Mouse (Mus musculus): ENCODE measurements around the gene Dapk3. TPM values are rescaled to one million over a fixed set of nuclear protein-coding genes. Genes with fewer than 3 reads are reported as not detected.
A peak's percentile ranks its signal among the peaks of the same experiment; 100 is the strongest.

The Dapk3 gene
- polyA plus RNA-seq, 1 experiment from 2014 or later, result 32.4 TPM

- peak overlapping the region; percentile 80 for H3K9ac ChIP-seq (ENCODE audit: low read length)
- H3K4me2 ChIP-seq (ENCODE audit: low read depth, low read length), result peak overlapping the region; percentile 60
- peak overlapping the region; percentile 39; the same call in 1 of the 2 replicates for H3K27ac ChIP-seq (ENCODE audit: low read length)
- ATAC-seq (ENCODE audit: insufficient read depth, low FRiP score), result peak; percentile 73
- WGBS, result under 1% methylated on average over 28 of the region's 28 CpGs
- no peaks in the 10 kb centered on the region for H3K9me3 ChIP-seq (replicated peaks; ENCODE audit: control insufficient read depth, low read length)
- H3K4me1 ChIP-seq (ENCODE audit: control insufficient read depth, insufficient read depth, low read length), result 0 out of 2 replicates have a peak, but pooled peaks cover 7% of the 10 kb centered on the region
- no peaks in the 10 kb centered on the region for H3K36me3 ChIP-seq (ENCODE audit: control insufficient read depth, insufficient read depth, low read length)
- peaks cover 22% of the 10 kb centered on the region for H3K27me3 ChIP-seq (ENCODE audit: control insufficient read depth, insufficient read depth, low read length)
- peak overlapping the region; percentile 68 for H3K4me3 ChIP-seq (replicated peaks; ENCODE audit: low read length)
Measured at GRCm38 (mm10) chr10:81233226-81233585, 50.4 kb downstream of the Dapk3 start.

DNA sequence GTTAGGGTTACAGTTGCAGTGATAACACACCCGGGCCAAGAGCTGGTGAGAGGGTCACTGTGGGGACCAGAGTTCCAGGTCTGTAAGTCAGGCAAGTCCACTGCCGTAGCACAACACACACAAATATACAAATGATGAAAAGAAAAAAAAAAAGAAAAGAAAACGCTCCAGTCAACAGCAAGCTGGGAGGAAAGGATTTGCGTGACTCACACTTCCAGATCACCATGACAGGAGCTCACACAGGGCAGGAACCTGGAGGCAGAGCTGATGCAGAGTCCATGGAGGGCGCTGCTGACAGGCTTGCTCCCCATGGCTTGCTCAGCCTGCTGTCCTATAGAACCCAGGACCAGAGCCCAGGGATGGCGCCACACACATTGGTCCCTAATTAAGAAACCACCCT is 51.4 kb downstream of the Dapk3 start:
- ATAC-seq (ENCODE audit: insufficient read depth, low FRiP score), result no peak
- no peaks in the 10 kb centered on the region for H3K9me3 ChIP-seq (replicated peaks; ENCODE audit: control insufficient read depth, low read length)
- no peak overlapping the region for H3K9ac ChIP-seq (ENCODE audit: low read length)
- no peak overlapping the region for H3K27ac ChIP-seq (ENCODE audit: low read length)
- WGBS, result 71% methylated on average over 6 of the region's 6 CpGs
- H3K4me1 ChIP-seq (ENCODE audit: control insufficient read depth, insufficient read depth, low read length), result 0 out of 2 replicates have a peak, but pooled peaks cover 7% of the 10 kb centered on the region
- peaks cover 21% of the 10 kb centered on the region for H3K27me3 ChIP-seq (ENCODE audit: control insufficient read depth, insufficient read depth, low read length)
- H3K36me3 ChIP-seq (ENCODE audit: control insufficient read depth, insufficient read depth, low read length), result no peaks in the 10 kb centered on the region
- H3K4me3 ChIP-seq (replicated peaks; ENCODE audit: low read length), result no peak overlapping the region
- H3K4me2 ChIP-seq (ENCODE audit: low read depth, low read length), result no peak overlapping the region

GRCm38 (mm10) chr10:81236471-81237268 is 53.9 kb downstream of the Dapk3 start:
- no peak overlapping the region for H3K9ac ChIP-seq (ENCODE audit: low read length)
- H3K4me2 ChIP-seq (ENCODE audit: low read depth, low read length), result no peak overlapping the region
- 0 out of 2 replicates have a peak, but pooled peaks cover 7% of the 10 kb centered on the region for H3K4me1 ChIP-seq (ENCODE audit: control insufficient read depth, insufficient read depth, low read length)
- H3K27me3 ChIP-seq (ENCODE audit: control insufficient read depth, insufficient read depth, low read length), result peaks cover 12% of the 10 kb centered on the region
- no peaks in the 10 kb centered on the region for H3K36me3 ChIP-seq (ENCODE audit: control insufficient read depth, insufficient read depth, low read length)
- no peak overlapping the region for H3K27ac ChIP-seq (ENCODE audit: low read length)
- H3K4me3 ChIP-seq (replicated peaks; ENCODE audit: low read length), result no peak overlapping the region
- WGBS, result 85% methylated on average over 12 of the region's 12 CpGs
- no peaks in the 10 kb centered on the region for H3K9me3 ChIP-seq (replicated peaks; ENCODE audit: control insufficient read depth, low read length)
- no peak for ATAC-seq (ENCODE audit: insufficient read depth, low FRiP score)

GRCm38 (mm10) chr10:81238618-81239017 is 55.8 kb downstream of the Dapk3 start:
- ATAC-seq (ENCODE audit: insufficient read depth, low FRiP score), result no peak
- Histone ChIP-seq H3K36me3 (ENCODE audit: control insufficient read depth, insufficient read depth, low read length) (no peaks in the 10 kb centered on the region), H3K4me1 (ENCODE audit: control insufficient read depth, insufficient read depth, low read length) (0 out of 2 replicates have a peak, but pooled peaks cover 5% of the 10 kb centered on the region), H3K4me3 (replicated peaks; ENCODE audit: low read length) (no peak overlapping the region), H3K27ac (ENCODE audit: low read length) (no peak overlapping the region), H3K4me2 (ENCODE audit: low read depth, low read length) (no peak overlapping the region), H3K9me3 (replicated peaks; ENCODE audit: control insufficient read depth, low read length) (no peaks in the 10 kb centered on the region), H3K9ac (ENCODE audit: low read length) (no peak overlapping the region), H3K27me3 (ENCODE audit: control insufficient read depth, insufficient read depth, low read length) (peaks cover 12% of the 10 kb centered on the region)
- WGBS, result 74% methylated on average over 2 of the region's 2 CpGs

- Histone ChIP-seq H3K36me3 (ENCODE audit: control insufficient read depth, insufficient read depth, low read length) (no peaks in the 10 kb centered on the region), H3K4me2 (ENCODE audit: low read depth, low read length) (no peak overlapping the region), H3K27me3 (ENCODE audit: control insufficient read depth, insufficient read depth, low read length) (peaks cover 12% of the 10 kb centered on the region), H3K9me3 (replicated peaks; ENCODE audit: control insufficient read depth, low read length) (no peaks in the 10 kb centered on the region), H3K4me1 (ENCODE audit: control insufficient read depth, insufficient read depth, low read length) (no peaks in the 10 kb centered on the region), H3K9ac (ENCODE audit: low read length) (no peak overlapping the region), H3K4me3 (replicated peaks; ENCODE audit: low read length) (no peak overlapping the region), H3K27ac (ENCODE audit: low read length) (no peak overlapping the region)
- ATAC-seq (ENCODE audit: insufficient read depth, low FRiP score), result no peak
- 28% methylated on average over 13 of the region's 13 CpGs for WGBS
Measured at GRCm38 (mm10) chr10:81240876-81241275, 58.1 kb downstream of the Dapk3 start.

DNA sequence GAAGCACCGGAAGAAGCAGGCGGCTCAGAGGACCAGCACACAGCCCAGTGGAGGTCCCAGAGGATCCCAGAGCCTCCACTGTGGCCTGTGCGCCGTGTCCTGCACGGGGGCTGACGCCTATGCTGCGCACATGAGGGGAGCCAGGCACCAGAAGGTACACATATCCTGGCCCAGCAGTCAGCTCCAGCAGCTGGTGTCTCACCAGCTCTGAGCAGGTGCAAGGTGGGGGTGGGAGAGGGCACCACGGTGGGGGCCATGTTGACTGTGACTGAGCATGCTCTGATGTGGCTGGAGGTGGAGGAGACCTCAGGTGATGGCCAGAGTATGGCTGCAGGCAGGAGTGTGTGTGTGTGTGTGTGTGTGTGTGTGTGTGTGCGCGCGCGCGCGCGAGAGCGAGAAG is 59.2 kb downstream of the Dapk3 start:
- ATAC-seq (ENCODE audit: insufficient read depth, low FRiP score), result no peak
- Histone ChIP-seq H3K4me1 (ENCODE audit: control insufficient read depth, insufficient read depth, low read length) (no peaks in the 10 kb centered on the region), H3K27ac (ENCODE audit: low read length) (no peak overlapping the region), H3K9ac (ENCODE audit: low read length) (no peak overlapping the region), H3K27me3 (ENCODE audit: control insufficient read depth, insufficient read depth, low read length) (peaks cover 12% of the 10 kb centered on the region), H3K36me3 (ENCODE audit: control insufficient read depth, insufficient read depth, low read length) (no peaks in the 10 kb centered on the region), H3K4me2 (ENCODE audit: low read depth, low read length) (no peak overlapping the region), H3K4me3 (replicated peaks; ENCODE audit: low read length) (no peak overlapping the region), H3K9me3 (replicated peaks; ENCODE audit: control insufficient read depth, low read length) (no peaks in the 10 kb centered on the region)
- 91% methylated on average over 16 of the region's 16 CpGs for WGBS

Other genes with a start within 250 kb of the Dapk3 start
- gene Gng7, start 168.1 kb upstream of the Dapk3 start, polyA plus RNA-seq (2015; fragmentation: Nextera tagmentation; extraction: Ambion mirVana), result 5.2 and 6.1 TPM in 2 replicates
- gene Diras1, start 157.3 kb upstream of the Dapk3 start, polyA plus RNA-seq (2015; fragmentation: Nextera tagmentation; extraction: Ambion mirVana), result 0.49 and 0.57 TPM in 2 replicates
- gene Slc39a3, start 145.6 kb upstream of the Dapk3 start, polyA plus RNA-seq (2015; fragmentation: Nextera tagmentation; extraction: Ambion mirVana), result 18.2 and 20.9 TPM in 2 replicates
- 163 and 167 TPM in 2 replicates for gene Sgta, start 122.8 kb upstream of the Dapk3 start, polyA plus RNA-seq (2015; fragmentation: Nextera tagmentation; extraction: Ambion mirVana)
- gene Thop1, start 113.0 kb upstream of the Dapk3 start, polyA plus RNA-seq (2015; fragmentation: Nextera tagmentation; extraction: Ambion mirVana), result 55.4 and 64.4 TPM in 2 replicates
- gene Creb3l3, start 84.1 kb upstream of the Dapk3 start, polyA plus RNA-seq (2015; fragmentation: Nextera tagmentation; extraction: Ambion mirVana), result 14.5 and 18.9 TPM in 2 replicates
- gene Map2k2, start 77.1 kb upstream of the Dapk3 start, polyA plus RNA-seq (2015; fragmentation: Nextera tagmentation; extraction: Ambion mirVana), result 143 and 145 TPM in 2 replicates
- gene Zbtb7a, start 47.8 kb upstream of the Dapk3 start, polyA plus RNA-seq (2015; fragmentation: Nextera tagmentation; extraction: Ambion mirVana), result 36.6 and 47.4 TPM in 2 replicates
- 34.8 and 35.8 TPM in 2 replicates for gene Pias4, start 15.1 kb upstream of the Dapk3 start, polyA plus RNA-seq (2015; fragmentation: Nextera tagmentation; extraction: Ambion mirVana)
- gene Eef2, start 6.4 kb upstream of the Dapk3 start, polyA plus RNA-seq (2015; fragmentation: Nextera tagmentation; extraction: Ambion mirVana), result 533 and 575 TPM in 2 replicates
- not detected in 2 replicates for gene 4930442H23Rik, start 844 bp downstream of the Dapk3 start, polyA plus RNA-seq (2015; fragmentation: Nextera tagmentation; extraction: Ambion mirVana)
- 0.57 TPM in 1 of 2 replicates, not detected in the other for gene Nmrk2, start 19.0 kb downstream of the Dapk3 start, polyA plus RNA-seq (2015; fragmentation: Nextera tagmentation; extraction: Ambion mirVana)
- 1.5 TPM in 2 replicates for gene Atcay, start 47.8 kb downstream of the Dapk3 start, polyA plus RNA-seq (2015; fragmentation: Nextera tagmentation; extraction: Ambion mirVana)
- gene Zfr2, start 50.1 kb downstream of the Dapk3 start, polyA plus RNA-seq (2015; fragmentation: Nextera tagmentation; extraction: Ambion mirVana), result 5.3 and 5.9 TPM in 2 replicates
- 3.6 and 4.2 TPM in 2 replicates for gene Matk, start 69.9 kb downstream of the Dapk3 start, polyA plus RNA-seq (2015; fragmentation: Nextera tagmentation; extraction: Ambion mirVana)
- 197 and 220 TPM in 2 replicates for gene Mrpl54, start 83.9 kb downstream of the Dapk3 start, polyA plus RNA-seq (2015; fragmentation: Nextera tagmentation; extraction: Ambion mirVana)
- gene Apba3, start 84.0 kb downstream of the Dapk3 start, polyA plus RNA-seq (2015; fragmentation: Nextera tagmentation; extraction: Ambion mirVana), result 61.6 and 66.9 TPM in 2 replicates
- gene Tjp3, start 108.6 kb downstream of the Dapk3 start, polyA plus RNA-seq (2015; fragmentation: Nextera tagmentation; extraction: Ambion mirVana), result 29.1 and 35.7 TPM in 2 replicates
- gene Pip5k1c, start 110.0 kb downstream of the Dapk3 start, polyA plus RNA-seq (2015; fragmentation: Nextera tagmentation; extraction: Ambion mirVana), result 40.8 and 41.8 TPM in 2 replicates
- gene Cactin, start 138.1 kb downstream of the Dapk3 start, polyA plus RNA-seq (2015; fragmentation: Nextera tagmentation; extraction: Ambion mirVana), result 22.4 and 26.7 TPM in 2 replicates
- 28.1 and 31.5 TPM in 2 replicates for gene Tbxa2r, start 145.7 kb downstream of the Dapk3 start, polyA plus RNA-seq (2015; fragmentation: Nextera tagmentation; extraction: Ambion mirVana)
- 0.05 TPM in 1 of 2 replicates, not detected in the other for gene Gipc3, start 160.3 kb downstream of the Dapk3 start, polyA plus RNA-seq (2015; fragmentation: Nextera tagmentation; extraction: Ambion mirVana)
- 67.7 and 70.2 TPM in 2 replicates for gene Hmg20b, start 167.5 kb downstream of the Dapk3 start, polyA plus RNA-seq (2015; fragmentation: Nextera tagmentation; extraction: Ambion mirVana)
- 7.3 and 8.6 TPM in 2 replicates for gene Mfsd12, start 174.5 kb downstream of the Dapk3 start, polyA plus RNA-seq (2015; fragmentation: Nextera tagmentation; extraction: Ambion mirVana)
- 2.9 and 3.0 TPM in 2 replicates for gene 4930404N11Rik, start 182.8 kb downstream of the Dapk3 start, polyA plus RNA-seq (2015; fragmentation: Nextera tagmentation; extraction: Ambion mirVana)
- 69.2 and 79.0 TPM in 2 replicates for gene Fzr1, start 195.5 kb downstream of the Dapk3 start, polyA plus RNA-seq (2015; fragmentation: Nextera tagmentation; extraction: Ambion mirVana)
- 77.4 and 79.6 TPM in 2 replicates for gene Dohh, start 201.4 kb downstream of the Dapk3 start, polyA plus RNA-seq (2015; fragmentation: Nextera tagmentation; extraction: Ambion mirVana)
- gene Gm48551, start 201.5 kb downstream of the Dapk3 start, polyA plus RNA-seq (2015; fragmentation: Nextera tagmentation; extraction: Ambion mirVana), result 3.0 and 3.8 TPM in 2 replicates
- gene Gm48552, start 206.0 kb downstream of the Dapk3 start, polyA plus RNA-seq (2015; fragmentation: Nextera tagmentation; extraction: Ambion mirVana), result 1.3 and 1.5 TPM in 2 replicates
- 61.8 and 65.3 TPM in 2 replicates for gene Smim24, start 210.0 kb downstream of the Dapk3 start, polyA plus RNA-seq (2015; fragmentation: Nextera tagmentation; extraction: Ambion mirVana)